Mouse (Mus musculus) spleen, adult 18-20 months (tissue): ENCODE results near the gene Akap6.

Experiments used
- DNase-seq, 2 experiments: peaks; one replicate each; pipeline ENCODE4 v3.0.0; 2022; ENCODE audit warnings: mixed read lengths in 2 of 2

Akap6 gene

DNA sequence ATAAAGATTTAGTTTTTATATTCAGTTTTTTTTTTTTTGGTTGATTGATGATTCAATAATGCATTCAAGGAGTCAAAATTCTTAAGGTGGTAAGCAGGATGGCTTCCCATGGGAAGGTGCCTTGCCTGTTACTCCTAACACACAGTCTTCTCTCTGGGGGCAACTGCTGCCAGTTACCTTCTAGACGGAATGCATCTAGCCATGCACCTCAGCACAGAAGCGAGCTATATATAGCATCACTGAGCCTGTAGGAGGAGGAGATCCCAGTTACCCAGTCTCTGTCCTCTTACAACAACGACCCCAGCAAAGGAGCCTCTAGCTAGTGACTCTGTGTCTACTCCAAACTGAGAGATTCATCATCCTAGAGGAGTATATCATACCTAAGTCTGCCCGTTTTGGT, 150.1 kb downstream of the Akap6 start:
- no peak for DNase-seq

DNA sequence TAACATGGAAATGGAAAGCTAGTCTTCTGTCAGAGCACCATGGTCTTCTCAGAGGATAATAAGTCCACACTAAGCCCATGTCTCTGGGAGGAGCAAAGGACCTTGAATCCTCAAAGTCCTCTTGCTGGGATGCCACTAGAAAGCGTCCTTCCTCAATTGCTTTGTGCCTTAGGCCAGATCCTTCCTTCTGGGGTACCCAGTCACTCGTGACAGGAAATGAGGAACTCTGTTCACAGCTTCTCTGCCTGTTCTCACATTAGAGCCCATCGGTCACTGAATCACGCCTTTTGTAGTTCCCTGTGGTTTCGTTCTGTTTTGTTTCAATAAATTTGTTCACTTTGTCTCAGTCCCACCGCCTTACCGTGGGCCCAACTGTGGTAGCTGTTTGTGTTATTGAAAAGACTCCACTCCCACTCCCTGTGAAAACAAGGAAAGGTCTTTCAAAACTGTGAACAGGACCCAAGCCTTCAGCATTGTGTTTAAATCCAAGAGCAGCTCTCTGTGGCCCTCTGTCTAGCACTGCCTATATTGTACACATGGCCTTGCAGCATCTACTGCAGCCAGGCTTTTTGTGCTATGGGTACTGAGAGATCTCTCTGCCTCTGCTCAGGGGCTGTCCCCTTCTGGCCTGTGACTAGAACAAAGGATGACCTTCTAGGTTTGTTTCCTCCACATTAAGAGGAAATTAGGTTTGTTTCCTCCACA, 151.3 kb downstream of the Akap6 start:
- DNase-seq: no peak

DNA sequence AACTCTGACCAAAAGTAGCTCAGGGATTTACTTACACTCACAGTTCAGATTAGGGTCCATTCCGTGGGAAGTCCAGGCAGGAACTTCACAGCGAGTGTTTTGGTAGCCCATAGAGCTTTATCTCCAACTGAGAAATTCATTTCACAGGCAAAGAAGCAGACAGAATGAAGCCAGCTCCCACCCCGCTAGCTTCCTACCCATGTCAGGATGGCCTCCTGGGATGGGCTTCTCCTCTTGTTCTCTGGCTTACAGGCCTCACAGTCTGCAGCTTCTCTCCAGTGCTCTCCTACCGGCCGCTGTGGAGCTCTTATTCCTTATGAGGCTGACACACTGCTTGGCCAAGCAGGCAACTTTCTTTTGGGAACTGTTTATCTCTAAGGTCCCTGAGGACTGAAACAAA, 152.0 kb downstream of the Akap6 start:
- DNase-seq: no peak

DNA sequence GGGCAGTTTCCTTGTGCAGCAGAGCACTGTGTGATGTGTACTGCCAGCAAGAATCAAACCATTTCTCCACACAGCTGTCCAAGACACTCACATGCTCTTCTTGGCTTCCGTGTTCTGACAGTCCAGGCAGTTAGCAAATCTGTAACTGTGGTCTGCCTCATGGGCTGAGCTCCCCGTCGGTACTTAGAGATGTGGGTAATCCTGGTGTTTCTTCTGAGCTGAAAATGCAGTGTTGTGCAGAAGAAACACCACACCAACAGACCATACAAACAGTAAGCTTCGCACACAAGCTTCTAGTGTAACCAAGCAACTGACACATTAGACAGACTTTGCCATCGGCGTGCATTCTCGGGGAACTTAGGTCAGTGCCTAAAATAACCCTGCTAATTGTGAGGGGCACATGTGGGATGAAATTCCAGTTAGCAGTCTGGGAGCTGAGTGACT, 155.1 kb downstream of the Akap6 start:
- no peak for DNase-seq

DNA sequence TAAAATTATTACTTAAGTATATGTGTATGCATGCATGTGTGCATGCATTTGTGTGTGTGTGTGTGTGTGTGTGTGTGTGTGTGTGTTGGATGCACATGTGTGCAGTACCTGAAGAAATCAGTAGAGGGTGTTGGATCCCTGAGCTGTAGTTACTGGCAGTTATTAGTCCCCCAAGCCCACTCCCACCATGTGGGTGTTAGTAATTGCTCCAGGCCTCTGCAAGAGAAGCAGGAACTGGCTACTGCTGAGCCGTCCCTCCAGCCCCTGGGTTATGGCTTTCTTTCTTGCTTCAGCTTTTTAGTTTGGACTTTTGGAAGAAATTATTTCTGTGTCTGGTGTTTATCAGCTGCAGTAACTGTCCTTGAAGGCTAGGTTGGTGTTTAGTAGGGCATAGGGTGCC, 156.9 kb downstream of the Akap6 start:
- DNase-seq: no peak

DNA sequence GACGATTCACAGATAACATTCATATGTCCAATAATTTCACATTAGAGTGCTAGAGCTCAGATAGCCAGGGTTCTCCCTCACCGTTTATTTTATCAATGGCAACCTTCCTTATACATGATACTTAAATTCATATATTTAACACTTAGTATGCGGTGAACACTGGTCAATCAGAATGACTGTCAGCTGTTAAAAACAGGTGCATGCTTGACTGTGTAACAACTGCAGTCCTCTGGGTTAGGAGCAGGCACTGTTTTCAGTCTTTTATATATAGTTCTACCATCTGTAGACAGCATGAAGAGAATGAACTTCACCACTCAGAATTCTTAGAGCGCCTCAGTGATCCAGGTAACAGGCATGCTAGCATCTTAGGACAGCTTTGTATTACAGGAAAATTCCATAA, 158.1 kb downstream of the Akap6 start:
- no peak for DNase-seq

DNA sequence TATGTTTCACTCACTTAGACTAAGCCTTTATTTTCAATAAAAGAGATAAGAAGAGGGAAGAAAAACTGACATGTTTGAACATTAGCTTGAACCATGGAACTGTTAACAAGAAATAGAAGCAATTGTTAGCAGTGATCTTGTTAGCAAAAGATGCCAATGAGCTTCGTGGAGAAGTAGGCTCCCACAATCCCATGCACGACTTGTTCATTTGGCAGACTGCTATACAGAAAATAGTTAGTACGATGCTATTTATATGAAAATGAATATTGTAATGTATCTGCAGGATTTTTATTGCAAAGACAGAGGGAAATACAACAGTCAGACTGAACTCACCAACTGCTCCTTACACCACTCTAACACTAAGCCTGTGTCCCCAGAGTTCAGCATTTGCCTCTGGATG, 162.7 kb downstream of the Akap6 start:
- no peak for DNase-seq

DNA sequence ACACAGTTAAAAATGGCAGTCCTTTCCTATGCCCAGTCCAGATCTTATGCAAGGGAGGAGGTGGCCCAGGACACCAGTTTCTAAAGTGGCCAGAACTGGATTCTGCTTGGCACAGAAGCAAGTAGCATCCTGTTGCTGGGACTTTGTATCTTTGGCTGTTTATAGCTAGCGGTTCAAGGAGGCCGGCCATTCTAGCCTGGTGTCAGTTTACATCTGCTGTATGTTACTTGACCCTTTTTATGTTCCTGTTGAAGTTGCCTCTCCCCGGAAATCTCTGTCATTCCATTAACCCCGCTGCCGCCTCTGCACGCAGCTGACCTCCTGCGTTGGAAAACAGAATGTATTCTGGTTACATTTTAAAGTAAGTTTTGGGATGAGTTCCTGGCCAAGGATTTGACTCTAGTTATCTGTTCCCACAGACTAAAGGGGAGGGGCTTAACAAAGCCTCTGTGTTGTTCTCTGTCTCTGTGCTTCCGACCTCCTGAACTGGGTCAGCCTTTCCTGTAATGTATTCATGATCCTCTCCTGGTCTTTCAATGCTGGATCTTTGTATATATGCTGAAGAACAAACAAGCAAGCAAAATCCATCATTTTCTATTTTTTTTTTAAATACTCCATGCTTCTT, 168.9 kb downstream of the Akap6 start:
- no peak for DNase-seq

DNA sequence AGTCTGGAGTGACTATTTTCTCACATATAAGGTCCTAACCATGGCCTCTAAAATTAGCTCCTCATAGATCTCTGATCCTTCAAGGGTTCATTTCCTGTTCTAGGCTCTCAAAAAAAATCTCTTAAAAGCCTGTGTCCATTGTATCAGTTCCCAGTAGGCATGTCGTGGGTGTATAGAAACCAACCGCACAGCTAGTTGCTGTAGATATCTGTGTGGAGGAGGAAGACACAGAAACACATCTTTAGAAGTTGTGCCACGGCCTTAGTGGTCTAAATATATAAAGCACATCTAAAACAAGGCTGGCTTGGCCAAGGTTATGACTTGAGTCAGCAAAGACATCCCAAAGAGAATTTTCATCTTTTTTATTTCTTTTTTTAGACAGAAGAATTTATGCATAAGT, 172.4 kb downstream of the Akap6 start:
- no peak for DNase-seq

DNA sequence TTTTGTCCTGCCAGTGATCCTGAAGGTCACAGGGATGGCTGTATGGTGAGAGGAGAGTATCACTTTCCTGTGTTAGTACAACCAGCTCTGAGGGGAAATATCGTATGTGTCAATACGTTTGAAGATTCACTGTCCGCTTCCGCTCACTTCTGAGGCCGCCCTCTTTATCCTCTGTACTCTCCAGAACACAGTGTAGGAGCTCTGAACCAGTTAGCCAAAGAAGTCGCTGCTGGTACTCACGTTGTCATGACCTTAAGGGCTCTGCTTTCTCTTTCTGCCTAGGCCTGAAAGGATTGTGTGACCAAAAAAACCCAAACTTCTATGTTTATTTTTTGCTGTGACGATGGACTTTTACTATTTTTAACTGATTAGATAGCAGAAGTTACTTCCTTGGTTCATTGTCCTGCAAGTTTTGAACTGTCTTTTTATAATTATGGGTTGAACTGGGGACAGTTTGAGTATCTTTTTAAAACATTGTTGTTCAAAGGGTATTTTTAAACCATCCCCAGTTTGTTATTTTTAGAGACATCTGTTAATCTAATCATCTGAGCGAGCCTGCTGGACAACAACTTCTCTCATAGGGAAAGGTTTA, 175.2 kb downstream of the Akap6 start:
- no peak for DNase-seq

DNA sequence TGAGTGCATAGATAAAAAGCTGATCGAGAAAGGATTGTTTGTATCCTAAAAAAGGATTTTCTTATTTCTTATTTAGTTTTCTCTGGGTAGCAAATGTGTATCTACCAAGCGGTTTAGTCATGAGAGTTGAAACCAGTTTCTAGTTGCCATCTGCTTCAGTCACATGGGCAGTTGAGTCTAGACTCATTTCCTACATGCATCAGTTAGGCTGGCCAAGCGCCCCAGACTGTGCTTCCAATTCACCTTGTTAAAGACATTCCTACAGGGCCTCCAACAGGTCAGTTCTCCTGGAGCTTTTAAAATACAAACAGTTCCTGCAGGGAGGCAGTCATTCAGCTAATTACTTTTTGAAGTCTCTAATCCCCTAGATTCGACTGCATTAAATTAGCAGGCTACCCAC, 176.9 kb downstream of the Akap6 start:
- DNase-seq: no peak

DNA sequence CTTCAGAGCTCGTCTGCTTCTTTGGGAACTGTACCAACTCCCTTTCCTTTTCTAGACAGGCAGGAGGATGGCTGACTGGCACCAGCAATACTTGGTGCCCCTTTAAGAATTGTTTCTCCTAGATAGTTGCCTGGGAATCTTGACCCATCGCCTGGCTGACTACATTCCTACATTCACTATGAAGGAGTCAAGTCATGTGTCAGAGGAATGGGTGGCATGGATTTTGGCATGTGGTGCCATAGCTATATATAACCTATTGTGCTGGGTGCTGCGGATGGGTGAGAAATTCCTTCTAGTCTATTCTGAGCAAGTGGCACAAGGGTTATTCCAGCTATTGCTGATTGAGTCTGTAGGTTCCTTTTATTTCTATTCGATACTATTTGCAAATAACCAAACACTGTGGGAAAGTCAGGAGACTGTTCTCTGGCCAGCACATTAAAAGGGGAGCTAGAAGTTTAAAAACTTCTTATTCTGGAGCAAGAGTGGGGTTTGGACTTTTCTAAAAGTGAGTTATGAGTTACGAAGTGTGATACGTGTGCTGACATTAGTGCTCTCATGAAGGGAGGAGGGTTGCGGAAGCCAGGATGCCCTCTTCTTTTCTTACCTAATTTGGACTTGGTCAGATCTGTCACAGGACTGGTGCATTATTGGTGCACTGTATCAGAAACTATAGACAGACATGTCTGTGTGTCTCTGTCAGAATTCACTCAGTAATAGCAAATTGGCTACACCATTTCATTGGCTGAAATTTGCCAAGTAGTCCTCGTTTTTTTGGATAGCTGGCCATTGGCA, 178.0 kb downstream of the Akap6 start:
- no peak for DNase-seq

DNA sequence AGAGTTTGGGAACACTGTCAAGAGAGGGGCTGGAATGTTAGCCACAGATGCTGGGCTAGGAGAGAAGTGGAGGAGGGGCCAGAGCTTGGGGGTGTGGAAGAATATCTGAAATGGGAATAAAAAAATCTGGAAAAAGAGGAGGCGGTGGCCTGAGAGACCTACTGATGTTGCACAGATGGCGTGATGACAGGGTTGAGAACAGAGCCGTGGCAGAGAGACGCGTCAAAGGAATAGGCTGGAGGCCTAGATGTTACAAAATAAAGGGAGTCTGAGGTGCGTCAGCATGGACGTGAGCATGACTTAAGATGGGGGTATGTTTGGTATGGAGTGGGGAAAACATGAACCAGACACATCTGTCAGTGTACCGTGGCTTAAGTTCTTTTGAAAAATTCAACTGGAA, 180.1 kb downstream of the Akap6 start:
- DNase-seq: no peak

DNA sequence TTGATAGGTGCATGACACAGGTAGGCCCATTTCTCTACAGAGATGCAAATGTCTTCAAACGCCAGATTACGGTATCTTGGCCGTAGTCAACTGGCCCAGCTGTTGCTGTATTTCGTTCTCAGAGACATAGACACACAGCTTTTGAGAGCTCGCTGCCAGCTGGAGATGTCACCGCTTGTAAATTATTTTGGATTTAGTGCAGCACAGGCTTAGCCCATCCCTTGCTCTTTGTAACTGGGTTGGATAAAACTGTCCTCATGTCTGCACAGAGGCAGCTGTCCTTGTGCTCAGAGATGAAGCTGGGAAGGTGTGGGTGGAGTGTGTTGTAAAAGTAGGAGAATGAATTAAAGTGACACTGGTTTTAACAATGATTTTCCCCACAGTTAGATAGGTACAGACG, 193.3 kb downstream of the Akap6 start:
- no peak for DNase-seq

DNA sequence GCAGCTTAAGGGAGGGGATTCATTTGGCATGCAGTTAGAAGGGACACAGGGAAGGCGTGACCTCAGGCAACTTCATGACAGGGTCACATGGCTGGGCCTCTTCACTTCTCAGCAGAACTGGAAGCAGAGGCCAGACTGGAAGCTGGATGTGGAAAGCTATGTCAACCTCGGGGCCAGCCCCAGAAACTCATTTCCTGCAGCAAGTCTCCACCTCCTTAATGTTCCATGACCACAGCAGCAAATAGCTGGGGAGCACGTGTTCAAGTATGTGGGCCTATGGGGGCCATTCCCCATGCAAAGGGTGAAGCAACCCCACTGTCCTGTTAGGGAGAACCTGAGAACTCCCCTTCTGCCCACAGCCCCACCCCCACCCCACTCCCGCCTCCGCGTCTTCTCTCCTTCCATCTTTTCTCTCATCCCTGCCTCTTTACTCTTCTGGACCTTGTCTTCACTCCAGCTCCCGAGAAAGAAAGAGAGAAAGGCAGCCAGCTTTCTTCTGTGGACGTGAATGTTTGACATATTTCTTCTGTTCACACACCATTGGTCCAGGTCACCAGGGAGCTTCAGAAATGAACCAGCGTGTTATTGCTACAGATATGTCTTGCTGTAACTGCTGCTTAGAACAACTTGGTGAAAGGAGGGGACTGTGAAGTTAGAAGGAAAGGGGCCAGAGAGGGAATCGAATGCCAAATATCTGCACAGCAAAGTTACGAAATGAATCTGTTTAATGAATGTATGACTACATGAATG, 194.6 kb downstream of the Akap6 start:
- DNase-seq: no peak

DNA sequence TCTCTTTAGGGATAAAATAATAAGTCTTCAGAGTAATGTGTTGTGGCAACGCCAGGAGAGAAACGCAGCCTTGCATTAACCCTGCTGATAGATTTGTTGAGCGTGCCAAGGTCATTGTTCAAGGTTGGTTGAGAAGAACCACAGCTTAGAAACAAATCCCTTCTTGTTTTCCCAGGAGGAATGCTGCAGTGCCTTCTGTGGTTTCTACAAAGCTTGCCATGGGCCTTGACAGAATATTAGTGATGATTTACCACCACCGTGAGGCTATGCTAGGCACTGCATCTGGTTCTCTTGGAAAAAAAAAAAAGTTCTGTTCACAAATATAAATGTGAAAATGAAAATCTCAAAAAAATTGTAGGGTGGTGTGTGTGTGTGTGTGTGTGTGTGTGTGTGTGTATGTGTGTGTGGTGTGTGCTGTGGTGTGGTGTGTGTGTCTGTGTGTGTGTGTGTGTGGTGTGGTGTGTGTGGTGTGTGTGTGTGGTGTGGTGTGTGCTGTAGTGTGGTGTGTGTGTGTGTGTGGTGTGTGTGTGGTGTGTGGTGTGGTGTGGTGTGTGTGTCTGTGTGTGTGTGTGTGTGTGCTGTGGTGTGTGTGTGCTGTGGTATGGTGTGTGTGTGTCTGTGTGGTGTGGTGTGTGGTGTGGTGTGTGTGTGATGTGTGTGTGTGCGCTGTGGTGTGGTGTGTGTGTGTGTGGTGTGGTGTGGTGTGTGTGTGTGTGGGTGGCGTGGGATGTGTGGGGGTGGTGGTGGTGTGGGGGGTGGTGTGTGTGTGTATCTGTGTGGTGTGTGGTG, 196.7 kb downstream of the Akap6 start:
- DNase-seq: peak in 1 of 2 experiments; percentile 8

DNA sequence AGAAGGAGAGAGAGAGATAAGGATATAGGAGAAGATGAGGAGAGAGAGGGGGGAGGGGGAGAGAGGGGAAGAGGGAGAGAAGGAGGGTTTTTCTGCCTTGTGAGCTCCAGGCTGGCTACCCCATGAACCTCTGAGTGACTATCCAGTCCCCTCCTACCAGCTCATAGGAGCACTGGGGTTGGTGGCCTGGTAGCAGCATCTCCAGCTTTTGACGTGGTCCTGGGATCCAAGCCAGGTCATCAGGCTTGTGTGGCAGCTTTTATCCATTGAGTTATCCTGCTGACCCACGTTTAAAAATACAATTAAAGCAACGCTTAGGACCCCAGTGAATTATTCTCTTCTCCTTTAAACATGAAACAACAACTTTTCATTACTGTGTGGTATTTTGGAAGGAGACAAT, 197.6 kb downstream of the Akap6 start:
- DNase-seq: no peak

DNA sequence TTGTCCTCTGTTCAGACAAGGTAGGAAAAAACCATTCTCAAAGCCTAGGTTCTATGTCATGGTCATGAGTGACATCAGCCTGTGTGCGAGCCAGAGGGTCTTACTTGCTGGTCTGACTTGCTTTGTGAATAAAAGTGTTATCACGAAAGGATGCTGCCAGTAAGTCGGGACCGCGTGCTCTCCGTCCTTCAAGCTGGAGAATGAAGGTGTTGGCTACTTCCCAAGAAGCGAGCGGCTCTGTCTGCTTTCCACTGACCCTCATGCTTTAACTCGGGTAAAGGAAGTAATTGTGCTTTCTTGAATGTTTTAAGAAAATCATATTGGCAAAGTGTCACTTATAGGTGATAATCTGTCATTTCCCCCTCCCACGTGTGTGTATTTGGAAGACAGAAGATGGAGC, 198.9 kb downstream of the Akap6 start:
- DNase-seq: no peak

DNA sequence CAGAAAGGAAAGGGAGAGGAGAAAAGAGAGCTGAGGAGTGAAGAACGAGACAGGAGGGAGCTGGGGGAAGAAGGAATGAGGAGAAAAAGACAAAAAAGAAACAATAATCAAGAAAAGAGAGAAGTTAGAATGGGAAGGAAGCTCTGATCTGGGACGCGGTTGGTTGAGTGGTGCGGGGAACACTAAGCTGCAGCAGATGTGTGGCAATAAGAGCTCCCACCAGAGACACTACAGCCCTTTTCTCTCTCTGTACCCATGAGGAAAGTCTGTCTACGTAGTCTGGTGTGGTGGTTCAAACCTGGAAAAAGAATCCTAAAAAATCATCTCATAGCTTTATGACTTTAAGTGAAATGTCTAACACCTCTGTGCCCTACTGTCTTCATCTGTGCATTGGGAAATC, 204.9 kb downstream of the Akap6 start:
- DNase-seq: no peak

DNA sequence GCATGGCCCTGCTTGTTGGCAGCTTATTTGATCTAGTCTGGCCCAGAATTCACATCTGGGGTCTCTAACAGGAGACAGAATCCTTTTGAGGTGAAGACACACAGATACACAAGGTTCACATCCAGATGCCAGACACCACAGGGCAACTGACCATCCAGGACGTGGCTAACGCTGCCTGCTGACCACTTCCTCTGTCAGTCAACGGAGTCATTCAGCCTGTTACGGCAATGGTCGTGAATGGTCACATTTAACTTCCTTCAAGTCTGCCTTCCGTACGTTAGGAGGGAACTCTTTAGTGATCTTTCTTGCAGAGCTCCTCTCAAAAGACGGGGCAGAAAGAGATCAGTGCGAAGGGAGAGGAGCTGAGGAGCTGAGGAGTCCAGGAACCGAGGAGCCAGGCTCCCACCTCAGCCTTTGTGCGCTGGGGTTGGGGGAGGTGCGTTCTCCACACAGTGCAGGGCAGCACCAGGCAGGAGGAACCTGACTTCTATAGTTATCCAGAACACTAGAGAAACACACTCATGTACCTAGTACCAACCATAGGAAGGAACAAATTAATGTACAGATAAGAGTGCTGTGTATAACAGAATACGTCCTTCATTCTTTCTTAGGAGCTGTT, 209.4 kb downstream of the Akap6 start:
- DNase-seq: no peak

DNA sequence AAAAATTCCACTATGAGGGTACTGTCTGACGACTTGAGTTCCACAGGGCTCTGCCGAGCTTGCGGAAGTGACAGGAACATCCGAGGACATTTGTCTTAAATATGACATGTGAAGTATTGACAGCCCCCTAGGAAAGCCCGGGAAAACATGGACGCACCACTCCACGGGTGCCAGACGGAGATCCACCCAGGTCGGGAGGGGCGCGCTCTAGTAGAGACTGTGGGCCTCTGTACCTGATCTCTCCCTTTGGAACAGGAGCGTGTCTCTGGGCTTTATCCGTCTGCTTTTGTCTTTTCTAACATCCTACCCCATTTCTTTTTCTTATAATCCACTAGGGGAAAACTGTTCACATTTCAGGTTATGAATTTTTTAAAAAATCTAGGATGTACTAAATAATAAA, 211.2 kb downstream of the Akap6 start:
- DNase-seq: no peak

DNA sequence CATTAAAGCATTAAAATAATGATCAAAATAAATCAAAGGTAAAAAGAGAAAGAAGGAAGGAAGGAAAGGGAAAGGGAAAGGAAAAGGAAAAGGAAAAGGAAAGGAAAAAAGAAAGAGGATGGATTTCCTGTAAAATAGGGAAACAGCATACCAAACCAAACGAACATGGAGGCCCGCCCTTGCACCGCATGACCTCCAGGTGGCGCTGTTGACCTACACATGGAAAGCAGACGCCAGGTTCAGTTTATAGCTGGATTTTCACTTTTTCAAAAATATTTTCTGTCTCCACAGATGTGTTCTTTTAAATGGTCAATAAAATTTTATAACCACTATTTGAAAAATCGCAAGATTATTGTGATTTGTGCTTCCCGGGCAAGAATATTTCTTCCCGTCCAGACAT, 211.6 kb downstream of the Akap6 start:
- DNase-seq: peak in 1 of 2 experiments; percentile 57
